Mouse (Mus musculus): ENCODE measurements around the gene Mkrn2.
"Not testable (repeated sequence)": the region's sequence is repeated elsewhere in the genome, so short reads cannot be mapped to it uniquely, and the experiment has no call there.

Gene Mkrn2

DNA sequence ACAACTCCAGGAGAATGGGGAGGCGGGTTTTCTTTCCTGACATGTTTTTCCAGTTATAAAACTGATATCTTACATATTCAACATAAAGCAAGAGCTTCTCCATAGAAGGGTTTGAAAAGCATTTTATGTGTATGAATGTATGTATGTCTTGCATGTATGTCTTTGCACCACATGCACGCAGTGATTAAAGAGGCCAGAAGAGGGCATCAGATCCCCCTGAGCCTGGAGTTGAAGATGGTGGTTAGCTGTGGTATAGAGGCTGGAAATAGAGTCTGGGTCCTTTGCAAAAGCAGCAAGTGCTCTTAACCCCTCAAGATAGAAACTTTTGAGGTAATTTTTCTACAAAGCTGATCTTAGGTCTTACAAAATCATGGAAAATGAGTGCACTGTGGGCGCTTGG, 7.4 kb downstream of the Mkrn2 start:
- DNase-seq (ENCODE audit: low spot score), result peak; percentile 39

- no peak for DNase-seq (ENCODE audit: low spot score)
Observed at GRCm38 (mm10) chr6:115610301-115610700, 8.6 kb downstream of the Mkrn2 start.

DNA sequence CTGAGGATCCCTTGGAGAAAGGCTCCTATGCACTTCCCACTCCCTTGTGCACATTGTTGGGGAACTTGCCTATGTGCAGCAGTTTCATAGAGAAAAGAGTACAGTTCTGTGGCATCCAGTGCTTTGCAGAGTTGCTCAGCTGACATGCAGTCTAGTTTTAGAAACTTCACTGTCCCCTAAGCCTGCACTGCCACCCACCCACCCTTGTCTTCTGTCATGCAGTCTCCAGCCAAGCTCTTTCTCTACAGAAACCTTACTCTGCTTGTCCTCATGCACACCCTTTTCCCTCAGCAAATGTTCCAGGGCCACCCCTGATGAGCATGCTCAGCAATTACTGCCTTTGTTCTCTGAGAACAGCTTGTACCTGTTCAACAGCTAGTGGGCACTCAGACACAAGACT, 12.1 kb downstream of the Mkrn2 start:
- DNase-seq (ENCODE audit: low spot score), result no peak

DNA sequence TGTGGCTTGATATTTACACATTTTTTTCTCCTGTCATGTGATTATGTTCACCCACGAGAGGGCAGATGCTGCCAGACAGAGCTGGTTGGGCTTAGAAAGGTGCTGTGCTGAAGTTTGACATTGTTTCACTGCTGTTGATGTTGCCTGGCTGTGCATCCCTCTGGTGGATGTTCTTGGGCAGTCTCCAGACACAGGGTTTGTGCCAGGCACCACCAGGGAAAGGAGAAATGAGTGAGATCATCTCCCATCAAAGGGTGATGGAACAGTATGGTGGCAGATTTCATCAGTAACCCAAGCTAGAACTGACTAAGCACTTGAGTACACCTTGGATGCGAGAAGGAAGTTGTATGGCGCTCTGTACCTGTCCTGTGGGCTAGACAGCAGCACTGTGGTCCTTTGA, 14.3 kb downstream of the Mkrn2 start:
- DNase-seq (ENCODE audit: low spot score), result no peak

- DNase-seq (ENCODE audit: low spot score), result no peak
Observed at GRCm38 (mm10) chr6:115619818-115620217, 18.1 kb downstream of the Mkrn2 start.

DNA sequence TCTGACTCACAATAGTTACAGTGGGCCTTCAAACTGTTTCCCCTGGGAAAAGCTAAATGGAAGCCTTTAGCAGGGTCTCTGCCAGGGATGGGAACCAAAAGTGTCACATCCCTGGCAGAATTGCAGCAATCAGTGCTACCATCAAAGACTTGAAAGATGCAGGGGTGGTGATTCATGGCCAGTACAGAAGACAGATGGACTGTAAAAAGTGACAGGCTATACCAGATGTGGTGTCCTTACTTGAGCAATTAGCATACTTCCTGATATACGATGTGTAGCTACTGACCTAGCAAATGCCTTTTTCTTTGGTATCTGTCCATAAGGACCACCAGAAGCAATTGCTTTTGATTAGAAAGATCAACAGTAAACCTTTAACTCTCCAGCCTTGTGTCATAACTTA, 19.2 kb downstream of the Mkrn2 start:
- DNase-seq (ENCODE audit: low spot score), result no peak

- DNase-seq (ENCODE audit: low spot score), result no peak
Observed at GRCm38 (mm10) chr6:115626121-115626520, 24.4 kb downstream of the Mkrn2 start.

- no peak for DNase-seq (ENCODE audit: low spot score)
Observed at GRCm38 (mm10) chr6:115631056-115631795, 29.5 kb downstream of the Mkrn2 start.

- no peak for DNase-seq (ENCODE audit: low spot score)
Observed at GRCm38 (mm10) chr6:115634015-115634414, 32.3 kb downstream of the Mkrn2 start.

GRCm38 (mm10) chr6:115638188-115638587, 36.5 kb downstream of the Mkrn2 start:
- DNase-seq (ENCODE audit: low spot score), result not testable (repeated sequence)

GRCm38 (mm10) chr6:115643315-115643714, 41.6 kb downstream of the Mkrn2 start:
- no peak for DNase-seq (ENCODE audit: low spot score)

GRCm38 (mm10) chr6:115649792-115650365, 48.2 kb downstream of the Mkrn2 start:
- no peak for DNase-seq (ENCODE audit: low spot score)

DNA sequence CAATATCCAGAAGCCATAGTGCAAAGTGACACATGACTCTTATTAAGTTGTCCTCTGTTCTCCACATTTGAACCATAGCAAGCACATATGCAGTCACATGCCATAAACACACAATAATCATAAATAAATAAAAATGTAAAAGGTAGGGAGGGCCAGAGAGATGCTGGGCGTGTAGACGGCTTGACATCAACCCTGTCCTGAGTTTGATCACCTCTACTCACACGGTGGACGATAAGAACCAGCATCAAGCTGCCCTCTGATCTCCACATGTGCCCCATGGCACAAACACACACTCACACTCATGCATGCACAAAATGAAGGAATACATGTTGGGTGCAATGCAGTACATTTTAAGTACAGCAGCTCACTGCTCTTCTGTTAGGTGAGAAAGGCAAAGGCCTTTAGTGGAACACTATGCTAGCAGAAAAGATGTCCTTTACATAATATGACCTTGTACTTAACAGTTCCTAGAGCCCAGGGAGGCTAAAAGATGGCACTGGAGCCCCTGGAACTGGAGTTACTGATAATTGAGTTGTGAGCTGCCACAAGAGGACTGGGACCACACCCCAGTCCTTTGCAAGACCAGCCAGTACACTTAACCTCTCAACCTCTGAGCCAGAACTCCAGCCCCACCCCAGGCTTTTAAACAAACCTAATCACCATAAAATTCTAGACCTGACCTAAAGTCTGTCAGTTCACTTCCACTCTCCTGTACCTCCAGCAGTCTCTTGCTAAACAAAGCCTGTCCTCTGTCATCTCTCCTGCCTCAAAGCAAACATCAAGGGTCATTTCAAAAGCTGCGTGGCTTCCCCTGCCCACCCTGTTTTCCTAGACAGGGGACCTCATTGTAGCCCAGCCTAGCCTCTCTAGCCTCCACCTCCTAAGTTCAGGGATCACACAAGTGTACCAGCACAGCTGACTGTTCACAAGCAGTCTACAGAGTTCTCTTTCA, 49.0 kb downstream of the Mkrn2 start:
- DNase-seq (ENCODE audit: low spot score), result peak; percentile 68

GRCm38 (mm10) chr6:115651719-115652118, 50.0 kb downstream of the Mkrn2 start:
- no peak for DNase-seq (ENCODE audit: low spot score)

GRCm38 (mm10) chr6:115653939-115654338, 52.2 kb downstream of the Mkrn2 start:
- DNase-seq (ENCODE audit: low spot score), result no peak

DNA sequence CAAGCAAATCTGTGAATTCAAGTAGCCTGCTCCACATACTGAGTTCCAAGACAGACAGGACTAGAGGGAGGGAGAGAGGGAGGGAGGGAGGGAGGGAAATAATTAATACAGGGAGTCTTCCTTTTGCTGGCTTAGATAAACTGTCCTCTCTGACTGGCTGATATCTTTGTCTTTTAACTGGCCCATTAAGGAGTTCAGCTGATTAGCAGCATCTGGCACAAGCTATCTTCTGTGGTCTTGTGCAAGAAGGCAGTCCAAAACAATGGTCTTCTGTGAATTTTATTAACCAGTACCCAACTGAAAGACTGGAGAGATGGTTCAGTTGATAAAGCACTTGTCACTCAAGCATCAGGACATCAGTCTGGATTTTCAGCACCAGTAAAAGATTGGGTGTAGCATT, 57.1 kb downstream of the Mkrn2 start:
- no peak for DNase-seq (ENCODE audit: low spot score)

- DNase-seq (ENCODE audit: low spot score), result no peak
Observed at GRCm38 (mm10) chr6:115664268-115664667, 62.6 kb downstream of the Mkrn2 start.

GRCm38 (mm10) chr6:115666641-115667040, 64.9 kb downstream of the Mkrn2 start:
- DNase-seq (ENCODE audit: low spot score), result no peak
